Mouse (Mus musculus) heart, postnatal 0 days (tissue): ENCODE measurements around the gene Lrrc3c.

ENCODE experiments used
- CTCF ChIP-seq: IDR thresholded peaks from 2 replicates; pipeline ENCODE4 v1.5.1; 2016; ENCODE audit warnings: antibody characterized with exemption, control low read depth, low read depth
- EP300 ChIP-seq: IDR thresholded peaks from 2 replicates; pipeline ENCODE4 v1.6.1; 2016; ENCODE audit warnings: antibody characterized with exemption, low read depth

GRCm38 (mm10) chr11:98584146-98584545 is 13.9 kb upstream of the Lrrc3c start:
- no peak for TF ChIP-seq CTCF
- TF ChIP-seq EP300, result no peak
